19 mouse cellular contexts compared by ENCODE assay signal in genomic region chr12:117169670-117170069, GRCm38 (mm10).
A peak's percentile ranks its signal among the peaks of the same experiment; 100 is the strongest.
DNase-seq lines count a peak whose midpoint lies in the region; ATAC-seq and TF ChIP-seq lines count a peak whose summit lies in the region.
"Had no signal": no experiment of that assay in that cellular context is flagged by ENCODE, and none has a peak within 500 bp of the region (broad histone marks: within the 10 kb centered on the region; RNA-seq: fewer than 3 reads in every experiment).

No protein-coding gene starts in this region.

- H3K27me3 ChIP-seq in forebrain, embryonic 15.5 days: peaks cover 15% of the 10 kb centered on the region; the same call in 1 of the 2 replicates
- H3K27me3 ChIP-seq in hindbrain, postnatal 0 days (ENCODE audit: insufficient read depth, low read length): no peaks in the 10 kb centered on the region
- H3K27me3 ChIP-seq: limb, embryonic 15.5 days; stomach, embryonic 15.5 days had no signal

- H3K4me3 ChIP-seq in forebrain, embryonic 15.5 days: no peak overlapping the region
- H3K4me3 ChIP-seq in hindbrain, postnatal 0 days (ENCODE audit: low read length): no peak overlapping the region
- H3K4me3 ChIP-seq: limb, embryonic 15.5 days; myocyte; stomach, embryonic 15.5 days had no signal

- ATAC-seq in frontal cortex, adult (ENCODE audit: low TSS enrichment): peak; percentile 51; the same call in 1 of the 2 replicates
- ATAC-seq in forebrain, embryonic 15.5 days (replicated peaks): no peak
- peak; percentile 67 for ATAC-seq in hindbrain, postnatal 0 days
- ATAC-seq: activated CD4-positive, CD25-positive, alpha-beta regulatory T cell, adult 4 months had no signal

- no peak for DNase-seq in frontal cortex, postnatal 10 days (ENCODE audit: low spot score in 2 of 2)
- DNase-seq in brain, adult 2 months (ENCODE audit: low read depth, low spot score): peak; percentile 54
- DNase-seq in hindbrain, postnatal 0 days (ENCODE audit: low spot score): no peak
- DNase-seq in adrenal gland, adult (ENCODE audit: inconsistent age in 2 of 2, low spot score in 1 of 2): no peak
- no peak for DNase-seq in adrenal gland, postnatal 14 days
- DNase-seq in thymus, postnatal 25 days: no peak
- DNase-seq: cerebellum, adult 2 months; gastrocnemius, postnatal 14 days; heart, postnatal 36 days; kidney, adult 2 months; kidney, postnatal 36 days; lung, postnatal 4 days; thymus, postnatal 36 days had no signal

- peaks cover 61% of the 10 kb centered on the region for H3K4me1 ChIP-seq in forebrain, embryonic 15.5 days
- H3K4me1 ChIP-seq in hindbrain, postnatal 0 days (ENCODE audit: insufficient read depth, low read length): peaks cover 10% of the 10 kb centered on the region

- no peak overlapping the region for H3K4me2 ChIP-seq in forebrain, embryonic 15.5 days (replicated peaks)
- no peak overlapping the region for H3K4me2 ChIP-seq in hindbrain, postnatal 0 days (ENCODE audit: low read depth, low read length)
- H3K4me2 ChIP-seq: limb, embryonic 15.5 days; stomach, embryonic 15.5 days had no signal

- H3K9ac ChIP-seq in forebrain, embryonic 15.5 days (replicated peaks): no peak overlapping the region
- H3K9ac ChIP-seq in hindbrain, postnatal 0 days (replicated peaks; ENCODE audit: low read length): no peak overlapping the region
- H3K9ac ChIP-seq: limb, embryonic 15.5 days; stomach, embryonic 15.5 days had no signal

- peak overlapping the region; percentile 1; the same call in 1 of the 2 replicates for H3K27ac ChIP-seq in forebrain, embryonic 15.5 days (replicated peaks)
- peak overlapping the region; percentile 5; the same call in 1 of the 2 replicates for H3K27ac ChIP-seq in hindbrain, postnatal 0 days
- H3K27ac ChIP-seq: limb, embryonic 15.5 days; stomach, embryonic 15.5 days had no signal

- H3K36me3 ChIP-seq in forebrain, embryonic 15.5 days: no peaks in the 10 kb centered on the region
- no peaks in the 10 kb centered on the region for H3K36me3 ChIP-seq in hindbrain, postnatal 0 days (ENCODE audit: insufficient read depth, low read length)
- H3K36me3 ChIP-seq: limb, embryonic 15.5 days; stomach, embryonic 15.5 days had no signal

- WGBS in forebrain, embryonic 15.5 days: 17% methylated on average over 5 of the region's 5 CpGs
- 23% methylated on average over 5 of the region's 5 CpGs for WGBS in hindbrain, postnatal 0 days

- no peaks in the 10 kb centered on the region for H3K9me3 ChIP-seq in forebrain, embryonic 15.5 days
- no peaks in the 10 kb centered on the region for H3K9me3 ChIP-seq in hindbrain, postnatal 0 days (ENCODE audit: low read length)
- H3K9me3 ChIP-seq: limb, embryonic 15.5 days; stomach, embryonic 15.5 days had no signal

- no peak for TF ChIP-seq CTCF in hindbrain, postnatal 0 days (IDR thresholded peaks at IDR 0.05; ENCODE audit: low read depth)
